Mouse (Mus musculus) neural tube, embryonic 14.5 days (tissue): Measurements from ENCODE around the gene Dnase1l3. TPM values are rescaled to one million over a fixed set of nuclear protein-coding genes. Genes with fewer than 3 reads are reported as not detected.

Experiments used
- ATAC-seq: fragments of 200-750 bp; cut with Nextera tagmentation; 2 replicates; pipeline ENCODE4 v1.8.0; 2017; ENCODE audit warnings: low read depth, mild to moderate bottlenecking, moderate TSS enrichment, moderate library complexity
- H3K27ac ChIP-seq: fragments of 300-500 bp; sonication (generic); 2 replicates; pipeline ENCODE4 v1.5.1; 2014; ENCODE audit warnings: low read depth, mild to moderate bottlenecking, control low read depth, low read length, moderate library complexity, mixed read lengths
- H3K27me3 ChIP-seq: fragments of 300-500 bp; sonication (generic); 2 replicates; pipeline ENCODE4 v1.6.1; 2014; ENCODE audit warnings: low read length; ENCODE audit not compliant: control insufficient read depth, insufficient read depth
- H3K36me3 ChIP-seq: fragments of 300-500 bp; sonication (generic); 2 replicates; pipeline ENCODE4 v1.6.1; 2014; ENCODE audit warnings: low read length, mixed read lengths; ENCODE audit not compliant: control insufficient read depth, insufficient read depth
- H3K4me1 ChIP-seq: fragments of 300-500 bp; sonication (generic); 2 replicates; pipeline ENCODE4 v1.6.1; 2014; ENCODE audit warnings: low read length; ENCODE audit not compliant: control insufficient read depth, insufficient read depth
- H3K4me2 ChIP-seq: fragments of 300-500 bp; sonication (generic); 2 replicates; pipeline ENCODE4 v1.6.1; 2014; ENCODE audit warnings: mild to moderate bottlenecking, low read depth, low read length, control low read depth
- H3K4me3 ChIP-seq: fragments of 300-500 bp; sonication (generic); 2 replicates; pipeline ENCODE4 v1.5.1; 2014; ENCODE audit warnings: low read depth, low read length, control low read depth, mixed read lengths
- H3K9ac ChIP-seq: fragments of 300-500 bp; sonication (generic); replicated peaks from 2 replicates; pipeline ENCODE4 v1.6.1; 2014; ENCODE audit warnings: low read depth, mild to moderate bottlenecking, control low read depth, low read length, mixed read lengths
- H3K9me3 ChIP-seq: fragments of 300-500 bp; sonication (generic); 2 replicates; pipeline ENCODE4 v1.6.1; 2016; ENCODE audit warnings: low read length; ENCODE audit not compliant: control insufficient read depth
- WGBS: fragments of 180-500 bp; shearing (Covaris S2); extraction: QIAGEN DNeasy Blood & Tissue Kit; methylation state at CpG from one replicate; pipeline ENCODE4 v1.1.7; 2014; 5-methylcytosine and 5-hydroxymethylcytosine counted together
- polyA plus RNA-seq: library from polyadenylated mRNA; unstranded; fragments of >200 nt; fragmentation: Nextera tagmentation; extraction: Ambion mirVana; gene quantifications from 2 replicates; pipeline ENCODE4 v1.2.1, GENCODE M21; 2014

Dnase1l3 gene
- polyA plus RNA-seq, 1 experiment from 2014 or later: 0.11 TPM

DNA sequence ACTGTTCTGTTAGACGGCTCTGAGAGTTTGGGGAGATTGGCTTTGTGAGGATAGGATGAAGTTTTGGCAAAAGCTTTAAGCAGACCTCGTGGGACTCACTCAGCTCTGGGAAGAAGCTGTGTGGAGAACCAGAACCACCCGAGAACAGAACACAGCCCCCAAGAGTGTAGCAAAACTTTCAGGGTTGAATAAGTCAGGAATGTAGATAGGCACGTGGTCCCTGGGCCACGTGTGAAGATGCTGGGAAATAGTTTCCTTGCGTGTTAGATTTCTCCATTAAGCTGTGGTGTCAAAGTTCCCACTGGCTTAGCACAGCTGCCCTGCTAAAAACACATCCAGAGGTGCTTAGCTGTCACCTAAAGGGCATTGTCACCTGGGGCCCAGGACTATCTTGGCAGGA, 2.2 kb downstream of the Dnase1l3 start:
- H3K4me2 ChIP-seq: no peak overlapping the region
- ATAC-seq: no peak
- H3K4me3 ChIP-seq: no peak overlapping the region
- H3K9ac ChIP-seq: no peak overlapping the region
- H3K9me3 ChIP-seq: no peaks in the 10 kb centered on the region
- no peaks in the 10 kb centered on the region for H3K27me3 ChIP-seq
- no peaks in the 10 kb centered on the region for H3K36me3 ChIP-seq
- no peak overlapping the region for H3K27ac ChIP-seq
- H3K4me1 ChIP-seq: no peaks in the 10 kb centered on the region
- 79% methylated on average over 6 of the region's 6 CpGs for WGBS

DNA sequence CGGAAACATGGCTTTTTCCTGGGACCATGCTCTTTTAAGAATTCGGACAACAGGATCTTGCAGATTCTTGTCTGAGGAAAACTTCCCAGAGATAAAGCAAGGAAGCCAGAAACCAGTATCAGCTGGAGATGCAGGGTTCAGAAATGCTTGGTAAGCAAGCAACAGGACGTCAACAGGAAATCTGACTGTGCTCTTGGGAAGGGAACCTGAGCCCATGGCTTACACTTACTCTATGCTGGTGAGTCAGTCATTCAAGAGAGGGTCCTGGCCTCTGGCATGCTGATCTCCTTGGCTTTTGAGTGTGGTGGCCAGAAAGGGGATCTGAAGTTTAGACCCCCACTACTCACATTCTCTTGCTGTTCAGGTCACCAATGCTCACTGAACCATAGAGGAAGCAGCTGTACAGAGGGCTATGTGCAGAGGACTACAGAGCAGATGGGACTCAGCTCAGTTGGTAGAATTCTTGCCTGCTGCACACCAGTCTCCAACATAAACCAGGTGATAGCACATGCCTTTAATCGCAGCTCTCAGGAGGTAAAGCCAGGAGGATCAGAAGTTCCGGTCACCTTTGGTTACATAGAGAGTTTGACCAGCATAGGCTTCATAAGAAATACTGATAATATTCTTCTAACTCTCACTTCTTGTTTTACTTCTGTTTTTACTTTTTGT, 3.1 kb downstream of the Dnase1l3 start:
- Histone ChIP-seq H3K4me2 (no peak overlapping the region), H3K4me1 (no peaks in the 10 kb centered on the region), H3K9me3 (no peaks in the 10 kb centered on the region), H3K9ac (no peak overlapping the region), H3K4me3 (no peak overlapping the region), H3K27me3 (no peaks in the 10 kb centered on the region), H3K36me3 (no peaks in the 10 kb centered on the region), H3K27ac (no peak overlapping the region)
- ATAC-seq: no peak
- WGBS: 83% methylated on average over 5 of the region's 5 CpGs

DNA sequence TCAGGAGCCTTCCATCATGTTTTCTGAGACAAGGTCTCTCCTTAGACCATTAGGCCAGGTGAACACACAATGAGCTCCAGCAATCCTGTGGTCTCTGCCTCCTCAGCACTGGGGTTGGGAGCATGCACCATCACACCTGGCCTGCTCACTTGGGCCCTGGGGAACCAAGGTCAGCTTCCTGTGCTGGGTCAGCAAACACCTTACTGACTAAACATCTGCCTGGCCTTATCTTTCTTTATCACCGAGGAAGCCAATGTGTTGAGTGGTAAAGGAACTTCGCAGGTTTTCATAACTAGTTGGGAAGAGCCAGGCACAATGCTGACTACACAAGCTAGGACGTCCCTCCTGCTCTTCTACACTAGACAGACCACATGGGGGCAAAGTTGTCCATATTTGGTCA, 4.4 kb downstream of the Dnase1l3 start:
- no peak overlapping the region for H3K27ac ChIP-seq
- H3K4me3 ChIP-seq: no peak overlapping the region
- no peaks in the 10 kb centered on the region for H3K4me1 ChIP-seq
- no peak overlapping the region for H3K9ac ChIP-seq
- H3K4me2 ChIP-seq: no peak overlapping the region
- no peaks in the 10 kb centered on the region for H3K9me3 ChIP-seq
- H3K27me3 ChIP-seq: no peaks in the 10 kb centered on the region
- ATAC-seq: no peak
- H3K36me3 ChIP-seq: no peaks in the 10 kb centered on the region
- WGBS: 79% methylated on average over 3 of the region's 3 CpGs

DNA sequence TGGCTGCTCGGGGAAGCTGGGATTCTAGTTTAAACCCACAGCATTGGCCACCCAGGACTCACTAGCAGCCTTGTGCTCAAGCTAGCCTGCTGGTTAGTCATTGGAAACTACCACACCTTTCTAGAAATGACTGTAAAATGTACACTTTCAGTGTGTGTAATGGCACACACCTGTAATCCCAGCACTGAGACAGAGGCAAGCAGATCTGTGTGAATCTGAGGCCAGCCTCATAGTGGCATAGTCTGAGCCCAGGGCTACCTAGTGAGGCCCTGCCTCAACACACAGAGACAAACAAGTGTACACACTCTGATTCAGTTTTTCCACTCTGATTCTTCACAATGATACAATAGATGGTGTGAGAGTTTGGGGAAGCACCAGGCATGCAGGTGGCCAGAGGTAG, 5.0 kb downstream of the Dnase1l3 start:
- Histone ChIP-seq H3K4me1 (no peaks in the 10 kb centered on the region), H3K4me2 (no peak overlapping the region), H3K9ac (no peak overlapping the region), H3K27me3 (no peaks in the 10 kb centered on the region), H3K27ac (no peak overlapping the region), H3K36me3 (no peaks in the 10 kb centered on the region), H3K9me3 (no peaks in the 10 kb centered on the region), H3K4me3 (no peak overlapping the region)
- WGBS: 64% methylated on average over 1 of the region's 1 CpGs
- ATAC-seq: no peak

DNA sequence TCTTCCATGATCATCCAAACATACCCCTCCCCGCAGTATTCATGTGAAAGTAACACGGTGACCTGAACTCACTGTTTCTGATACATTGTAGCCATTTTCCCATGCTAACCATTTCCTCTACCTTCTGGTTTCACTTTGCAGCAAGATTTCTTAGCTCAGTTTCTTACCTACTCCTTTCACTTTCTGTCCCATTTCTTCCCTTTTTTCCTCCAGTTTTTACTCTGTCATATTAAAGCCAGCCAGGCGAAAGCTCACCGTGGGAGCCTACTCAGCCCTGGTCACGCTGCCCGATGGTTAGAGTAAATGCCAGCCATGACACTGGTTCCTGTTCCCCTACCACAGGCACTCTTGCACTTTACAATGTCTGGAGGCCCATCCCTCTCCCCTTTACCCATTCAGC, 7.5 kb downstream of the Dnase1l3 start:
- Histone ChIP-seq H3K4me3 (no peak overlapping the region), H3K27me3 (no peaks in the 10 kb centered on the region), H3K27ac (no peak overlapping the region), H3K9me3 (no peaks in the 10 kb centered on the region), H3K9ac (no peak overlapping the region), H3K4me1 (no peaks in the 10 kb centered on the region), H3K4me2 (no peak overlapping the region), H3K36me3 (no peaks in the 10 kb centered on the region)
- ATAC-seq: no peak
- 95% methylated on average over 6 of the region's 6 CpGs for WGBS

DNA sequence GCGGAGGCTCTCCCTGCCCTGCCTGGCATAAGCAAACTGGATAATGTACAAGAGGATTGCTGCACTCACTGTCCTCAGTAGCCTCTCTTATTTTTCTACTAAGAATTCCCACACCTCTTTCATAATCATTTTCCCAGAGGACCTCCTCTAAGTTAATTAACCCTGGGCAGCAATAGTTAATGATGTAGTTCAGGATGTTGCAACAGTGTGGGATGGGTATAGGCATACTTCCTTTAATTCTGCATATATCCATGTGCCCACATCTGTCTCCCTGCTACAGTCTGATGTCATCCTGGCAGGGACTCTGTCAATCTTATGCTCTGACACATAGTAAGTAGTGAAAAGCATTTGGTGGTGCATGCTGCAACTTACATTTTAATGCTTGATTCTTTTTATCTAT, 13.1 kb downstream of the Dnase1l3 start:
- no peak for ATAC-seq
- no peak overlapping the region for H3K9ac ChIP-seq
- 94% methylated on average over 1 of the region's 1 CpGs for WGBS
- no peak overlapping the region for H3K4me2 ChIP-seq
- H3K27me3 ChIP-seq: no peaks in the 10 kb centered on the region
- H3K27ac ChIP-seq: no peak overlapping the region
- H3K9me3 ChIP-seq: no peaks in the 10 kb centered on the region
- H3K4me1 ChIP-seq: no peaks in the 10 kb centered on the region
- no peaks in the 10 kb centered on the region for H3K36me3 ChIP-seq
- no peak overlapping the region for H3K4me3 ChIP-seq

DNA sequence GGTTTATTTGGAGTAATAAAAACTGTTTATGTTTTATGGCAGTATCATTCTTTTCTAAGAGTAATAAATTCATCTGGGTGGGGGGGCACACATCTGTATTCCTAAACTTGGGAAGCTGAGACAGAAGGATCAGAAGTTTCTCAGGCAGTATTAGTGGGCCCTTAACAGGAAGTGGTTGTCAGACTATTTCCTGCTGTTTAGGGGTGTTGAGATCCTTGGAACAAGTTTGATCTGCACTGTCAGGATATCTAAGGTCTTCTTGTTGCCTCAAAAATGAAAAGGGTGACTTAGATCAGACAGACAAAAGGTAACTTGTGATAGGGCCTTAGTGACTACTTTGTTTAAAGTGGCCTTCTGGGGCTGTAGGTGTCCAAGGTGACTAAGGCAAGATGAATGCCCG, 16.2 kb downstream of the Dnase1l3 start:
- Histone ChIP-seq H3K27ac (no peak overlapping the region), H3K4me2 (no peak overlapping the region), H3K9me3 (no peaks in the 10 kb centered on the region), H3K36me3 (no peaks in the 10 kb centered on the region), H3K4me1 (no peaks in the 10 kb centered on the region), H3K27me3 (no peaks in the 10 kb centered on the region), H3K9ac (no peak overlapping the region), H3K4me3 (no peak overlapping the region)
- 93% methylated on average over 1 of the region's 1 CpGs for WGBS
- ATAC-seq: no peak

DNA sequence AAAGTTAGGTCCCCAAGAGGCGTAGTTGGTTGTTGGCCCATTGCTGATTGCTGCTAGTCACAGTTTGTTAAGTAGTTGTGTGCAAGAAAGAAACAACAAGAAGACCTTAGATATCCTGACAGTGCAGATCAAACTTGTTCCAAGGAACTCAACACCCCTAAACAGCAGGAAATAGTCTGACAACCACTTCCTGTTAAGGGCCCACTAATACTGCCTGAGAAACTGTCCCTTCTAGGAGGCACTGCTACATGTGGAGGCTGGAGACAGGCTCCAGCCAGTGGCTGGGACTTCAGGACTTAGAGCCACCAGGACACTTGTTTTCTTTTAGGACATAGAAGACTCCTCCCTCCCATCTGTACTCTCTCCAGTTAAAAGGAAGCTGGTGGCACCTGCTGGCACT, 16.9 kb downstream of the Dnase1l3 start:
- no peak overlapping the region for H3K9ac ChIP-seq
- H3K27me3 ChIP-seq: no peaks in the 10 kb centered on the region
- no peak overlapping the region for H3K27ac ChIP-seq
- WGBS: 90% methylated on average over 1 of the region's 1 CpGs
- no peaks in the 10 kb centered on the region for H3K4me1 ChIP-seq
- no peaks in the 10 kb centered on the region for H3K9me3 ChIP-seq
- no peak overlapping the region for H3K4me3 ChIP-seq
- no peak overlapping the region for H3K4me2 ChIP-seq
- no peak for ATAC-seq
- H3K36me3 ChIP-seq: no peaks in the 10 kb centered on the region

DNA sequence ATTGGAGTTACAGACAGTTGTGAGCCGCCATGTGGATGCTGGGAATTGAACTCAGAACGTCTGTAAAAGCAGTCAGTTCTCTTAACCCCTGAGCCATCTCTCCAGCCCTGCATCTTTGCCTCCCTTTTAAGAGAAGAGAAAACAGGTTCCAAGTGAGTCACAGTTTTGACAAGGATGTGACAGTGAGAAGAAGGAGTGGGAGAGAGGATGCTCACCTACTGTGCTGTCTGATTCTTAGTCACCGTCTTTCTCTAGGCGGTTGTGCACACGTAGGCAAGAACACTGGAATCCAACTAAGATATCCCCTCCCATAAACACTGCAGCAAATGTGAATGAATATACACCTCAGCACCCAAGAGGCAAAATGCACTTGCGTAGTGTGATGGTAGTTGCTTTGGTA, 19.2 kb downstream of the Dnase1l3 start:
- WGBS: 82% methylated on average over 6 of the region's 6 CpGs
- Histone ChIP-seq H3K36me3 (no peaks in the 10 kb centered on the region), H3K4me1 (no peaks in the 10 kb centered on the region), H3K4me2 (no peak overlapping the region), H3K27ac (no peak overlapping the region), H3K4me3 (no peak overlapping the region), H3K9me3 (no peaks in the 10 kb centered on the region), H3K9ac (no peak overlapping the region), H3K27me3 (no peaks in the 10 kb centered on the region)
- ATAC-seq: no peak
